Mouse (Mus musculus): ENCODE data around the gene Wwc1. TPM values are rescaled to one million over a fixed set of nuclear protein-coding genes. Genes with fewer than 3 reads are reported as not detected.

Gene Wwc1
- polyA plus RNA-seq, 1 experiment from 2014 or later = 3.4 TPM

GRCm38 (mm10) chr11:35950466-35950865 is 29.9 kb downstream of the Wwc1 start:
- H3K27ac ChIP-seq (ENCODE audit: poor library complexity, severe bottlenecking) = no peak overlapping the region
- 67% methylated on average over 7 of the region's 7 CpGs for WGBS

GRCm38 (mm10) chr11:35950011-35950410 is 30.3 kb downstream of the Wwc1 start:
- no peaks in the 10 kb centered on the region for H3K27me3 ChIP-seq (replicated peaks)
- no peaks in the 10 kb centered on the region for H3K9me3 ChIP-seq (replicated peaks)
- no peak for ATAC-seq (ENCODE audit: insufficient number of reproducible peaks, low FRiP score)
- no peaks in the 10 kb centered on the region for H3K36me3 ChIP-seq
- H3K9ac ChIP-seq = no peak overlapping the region
- peaks cover 24% of the 10 kb centered on the region for H3K4me1 ChIP-seq (replicated peaks)
- H3K4me2 ChIP-seq = no peak overlapping the region
- no peak overlapping the region for H3K27ac ChIP-seq (ENCODE audit: poor library complexity, severe bottlenecking)
- H3K4me3 ChIP-seq = no peak overlapping the region
- WGBS = 65% methylated on average over 3 of the region's 3 CpGs

More at GRCm38 (mm10) chr11:35950466-35950865, 29.9 kb downstream of the Wwc1 start:
- no peak for ATAC-seq (ENCODE audit: insufficient number of reproducible peaks, low FRiP score)
- Histone ChIP-seq H3K27me3 (replicated peaks) (no peaks in the 10 kb centered on the region), H3K36me3 (no peaks in the 10 kb centered on the region), H3K9me3 (replicated peaks) (no peaks in the 10 kb centered on the region), H3K4me3 (no peak overlapping the region), H3K9ac (no peak overlapping the region), H3K4me2 (no peak overlapping the region), H3K4me1 (replicated peaks) (peaks cover 26% of the 10 kb centered on the region)

GRCm38 (mm10) chr11:35948457-35948881 is 31.9 kb downstream of the Wwc1 start:
- Histone ChIP-seq H3K27ac (ENCODE audit: poor library complexity, severe bottlenecking) (no peak overlapping the region), H3K9ac (no peak overlapping the region), H3K4me1 (replicated peaks) (peaks cover 24% of the 10 kb centered on the region), H3K27me3 (replicated peaks) (no peaks in the 10 kb centered on the region), H3K9me3 (replicated peaks) (no peaks in the 10 kb centered on the region), H3K4me2 (no peak overlapping the region), H3K4me3 (no peak overlapping the region), H3K36me3 (no peaks in the 10 kb centered on the region)
- 16% methylated on average over 6 of the region's 6 CpGs for WGBS
- peak; percentile 51; the same call in 1 of the 2 replicates for ATAC-seq (ENCODE audit: insufficient number of reproducible peaks, low FRiP score)

DNA sequence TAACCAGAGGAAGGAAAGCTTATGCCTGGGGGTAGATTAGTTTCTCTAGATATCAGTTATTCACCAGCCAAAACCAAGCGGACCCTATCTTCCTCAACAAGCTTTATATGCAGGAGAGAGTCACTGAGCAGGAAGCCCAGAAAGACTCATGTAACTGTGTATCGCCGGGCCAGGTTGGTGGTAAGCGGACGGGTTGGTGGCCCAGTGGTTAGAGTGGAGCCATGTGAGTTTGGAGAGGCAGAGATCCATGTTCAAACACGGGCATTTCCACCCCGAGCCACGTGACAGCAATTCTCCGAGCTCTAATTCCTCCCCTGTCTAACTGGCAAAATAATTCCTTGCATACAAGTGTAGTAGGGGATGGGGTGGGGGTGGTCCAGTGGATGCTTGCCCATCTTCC is 32.4 kb downstream of the Wwc1 start:
- Histone ChIP-seq H3K36me3 (no peaks in the 10 kb centered on the region), H3K4me1 (replicated peaks) (peaks cover 24% of the 10 kb centered on the region), H3K4me3 (no peak overlapping the region), H3K9ac (no peak overlapping the region), H3K27ac (ENCODE audit: poor library complexity, severe bottlenecking) (no peak overlapping the region), H3K4me2 (no peak overlapping the region), H3K9me3 (replicated peaks) (no peaks in the 10 kb centered on the region), H3K27me3 (replicated peaks) (no peaks in the 10 kb centered on the region)
- 63% methylated on average over 9 of the region's 9 CpGs for WGBS
- no peak for ATAC-seq (ENCODE audit: insufficient number of reproducible peaks, low FRiP score)

GRCm38 (mm10) chr11:35945187-35945586 is 35.1 kb downstream of the Wwc1 start:
- no peaks in the 10 kb centered on the region for H3K27me3 ChIP-seq (replicated peaks)
- no peak overlapping the region for H3K27ac ChIP-seq (ENCODE audit: poor library complexity, severe bottlenecking)
- no peak for ATAC-seq (ENCODE audit: insufficient number of reproducible peaks, low FRiP score)
- no peak overlapping the region for H3K4me2 ChIP-seq
- peaks cover 20% of the 10 kb centered on the region for H3K4me1 ChIP-seq (replicated peaks)
- H3K4me3 ChIP-seq = no peak overlapping the region
- H3K9me3 ChIP-seq (replicated peaks) = no peaks in the 10 kb centered on the region
- H3K9ac ChIP-seq = no peak overlapping the region
- WGBS = 56% methylated on average over 6 of the region's 6 CpGs
- no peaks in the 10 kb centered on the region for H3K36me3 ChIP-seq

DNA sequence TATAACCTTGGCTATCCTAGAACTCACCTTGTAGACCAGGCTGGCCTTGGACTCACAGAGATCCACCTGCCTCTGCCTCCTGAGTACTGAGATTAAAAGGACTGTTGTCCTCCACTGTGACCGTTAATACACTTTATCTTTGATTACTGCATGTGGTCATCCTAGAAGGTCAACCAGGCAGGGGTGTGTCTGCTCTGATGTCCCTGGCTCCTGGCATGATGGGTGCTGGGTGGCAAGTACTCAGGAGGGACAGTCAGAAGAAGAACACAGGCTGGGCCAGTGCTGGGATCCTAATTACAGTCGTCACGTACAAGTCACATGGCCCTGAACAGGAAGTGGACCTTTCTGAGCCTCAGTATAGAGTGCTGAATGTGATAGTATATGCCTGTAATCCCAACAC is 38.7 kb downstream of the Wwc1 start:
- H3K4me2 ChIP-seq = no peak overlapping the region
- no peak overlapping the region for H3K4me3 ChIP-seq
- no peak overlapping the region for H3K27ac ChIP-seq (ENCODE audit: poor library complexity, severe bottlenecking)
- H3K27me3 ChIP-seq (replicated peaks) = no peaks in the 10 kb centered on the region
- 49% methylated on average over 3 of the region's 3 CpGs for WGBS
- no peaks in the 10 kb centered on the region for H3K9me3 ChIP-seq (replicated peaks)
- H3K36me3 ChIP-seq = no peaks in the 10 kb centered on the region
- no peak overlapping the region for H3K9ac ChIP-seq
- no peaks in the 10 kb centered on the region for H3K4me1 ChIP-seq (replicated peaks)
- no peak for ATAC-seq (ENCODE audit: insufficient number of reproducible peaks, low FRiP score)

GRCm38 (mm10) chr11:35941064-35941463 is 39.3 kb downstream of the Wwc1 start:
- Histone ChIP-seq H3K9me3 (replicated peaks) (no peaks in the 10 kb centered on the region), H3K4me2 (no peak overlapping the region), H3K27ac (ENCODE audit: poor library complexity, severe bottlenecking) (no peak overlapping the region), H3K36me3 (no peaks in the 10 kb centered on the region), H3K4me3 (no peak overlapping the region), H3K27me3 (replicated peaks) (no peaks in the 10 kb centered on the region), H3K4me1 (replicated peaks) (no peaks in the 10 kb centered on the region), H3K9ac (no peak overlapping the region)
- 69% methylated on average over 5 of the region's 5 CpGs for WGBS
- no peak for ATAC-seq (ENCODE audit: insufficient number of reproducible peaks, low FRiP score)

GRCm38 (mm10) chr11:35938790-35939385 is 41.4 kb downstream of the Wwc1 start:
- Histone ChIP-seq H3K27ac (ENCODE audit: poor library complexity, severe bottlenecking) (no peak overlapping the region), H3K4me2 (no peak overlapping the region), H3K27me3 (replicated peaks) (no peaks in the 10 kb centered on the region), H3K4me3 (no peak overlapping the region), H3K36me3 (no peaks in the 10 kb centered on the region), H3K9ac (no peak overlapping the region), H3K9me3 (replicated peaks) (no peaks in the 10 kb centered on the region), H3K4me1 (replicated peaks) (no peaks in the 10 kb centered on the region; the same call in 1 of the 2 replicates)
- ATAC-seq (ENCODE audit: insufficient number of reproducible peaks, low FRiP score) = no peak
- WGBS = 72% methylated on average over 6 of the region's 6 CpGs

GRCm38 (mm10) chr11:35935645-35936044 is 44.7 kb downstream of the Wwc1 start:
- no peak for ATAC-seq (ENCODE audit: insufficient number of reproducible peaks, low FRiP score)
- WGBS = 73% methylated on average over 3 of the region's 3 CpGs
- no peaks in the 10 kb centered on the region for H3K27me3 ChIP-seq (replicated peaks)
- no peaks in the 10 kb centered on the region for H3K36me3 ChIP-seq
- H3K4me2 ChIP-seq = no peak overlapping the region
- no peaks in the 10 kb centered on the region for H3K9me3 ChIP-seq (replicated peaks)
- no peaks in the 10 kb centered on the region; the same call in 1 of the 2 replicates for H3K4me1 ChIP-seq (replicated peaks)
- H3K9ac ChIP-seq = no peak overlapping the region
- no peak overlapping the region for H3K27ac ChIP-seq (ENCODE audit: poor library complexity, severe bottlenecking)
- H3K4me3 ChIP-seq = no peak overlapping the region

DNA sequence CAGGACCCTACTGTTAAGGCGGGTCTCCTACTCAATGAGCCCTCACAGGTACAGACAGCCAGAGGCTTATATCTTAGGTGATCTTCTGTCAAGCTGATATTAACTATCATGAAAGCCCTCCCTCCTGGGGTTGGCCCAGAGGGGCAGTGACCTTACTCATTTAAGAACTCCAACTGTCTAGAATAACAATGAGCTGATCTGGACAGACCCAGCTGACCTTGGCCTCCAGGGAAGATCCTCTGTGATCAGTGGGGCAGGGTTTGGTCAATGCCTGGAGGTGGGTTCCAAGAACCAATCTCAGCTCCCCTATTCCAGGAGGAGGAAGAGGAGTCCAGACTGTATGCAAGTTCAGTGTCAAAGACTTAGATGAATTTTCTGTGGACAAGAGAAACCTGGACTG is 45.2 kb downstream of the Wwc1 start:
- WGBS = 77% methylated on average over 1 of the region's 1 CpGs
- Histone ChIP-seq H3K4me1 (replicated peaks) (no peaks in the 10 kb centered on the region; the same call in 1 of the 2 replicates), H3K9me3 (replicated peaks) (no peaks in the 10 kb centered on the region), H3K4me2 (no peak overlapping the region), H3K9ac (no peak overlapping the region), H3K36me3 (no peaks in the 10 kb centered on the region), H3K4me3 (no peak overlapping the region), H3K27me3 (replicated peaks) (no peaks in the 10 kb centered on the region), H3K27ac (ENCODE audit: poor library complexity, severe bottlenecking) (no peak overlapping the region)
- ATAC-seq (ENCODE audit: insufficient number of reproducible peaks, low FRiP score) = no peak

DNA sequence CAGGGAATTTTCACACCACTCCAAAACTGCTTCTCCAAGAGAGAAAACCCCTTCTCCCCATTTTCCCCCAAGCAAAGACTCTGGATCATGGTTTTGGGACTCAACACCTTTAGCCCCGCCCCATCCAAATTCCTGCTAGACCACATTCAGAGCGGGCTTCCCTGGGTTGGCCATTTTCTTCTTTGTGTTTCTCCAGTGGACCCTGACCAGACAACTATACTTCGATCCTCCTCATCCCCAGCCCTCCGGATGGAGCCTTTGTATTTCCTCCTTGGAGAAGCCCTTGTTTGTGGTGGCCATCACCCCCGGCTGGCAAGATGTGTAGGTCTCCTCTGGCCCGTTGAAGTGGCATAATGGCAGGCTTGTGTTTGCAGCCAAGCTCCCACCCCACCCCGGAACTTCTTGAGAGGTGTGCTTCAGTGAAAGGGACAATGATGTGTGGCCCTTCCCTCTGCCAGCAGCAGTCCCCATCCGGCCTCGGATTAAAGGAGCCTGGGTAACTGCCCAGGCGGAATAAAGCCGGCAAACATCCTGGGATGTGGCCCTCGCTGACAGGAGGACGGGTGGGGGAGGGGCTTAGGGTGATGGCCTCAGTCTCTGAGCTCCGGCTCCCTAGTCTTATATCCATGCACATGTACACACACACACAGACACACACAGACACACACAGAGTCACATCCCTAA is 46.8 kb downstream of the Wwc1 start:
- 27% methylated on average over 14 of the region's 14 CpGs for WGBS
- H3K27ac ChIP-seq (ENCODE audit: poor library complexity, severe bottlenecking) = no peak overlapping the region
- no peaks in the 10 kb centered on the region; the same call in 1 of the 2 replicates for H3K4me1 ChIP-seq (replicated peaks)
- H3K4me2 ChIP-seq = no peak overlapping the region
- H3K9ac ChIP-seq = no peak overlapping the region
- H3K4me3 ChIP-seq = no peak overlapping the region
- no peak for ATAC-seq (ENCODE audit: insufficient number of reproducible peaks, low FRiP score)
- no peaks in the 10 kb centered on the region for H3K36me3 ChIP-seq
- no peaks in the 10 kb centered on the region for H3K9me3 ChIP-seq (replicated peaks)
- H3K27me3 ChIP-seq (replicated peaks) = no peaks in the 10 kb centered on the region
